Mouse (Mus musculus) kidney, adult 18-20 months (tissue): ENCODE data around the gene Dlx5.

Experiments
- DNase-seq: peaks from one replicate; pipeline ENCODE4 v3.0.0; 2021

Dlx5 gene

DNA sequence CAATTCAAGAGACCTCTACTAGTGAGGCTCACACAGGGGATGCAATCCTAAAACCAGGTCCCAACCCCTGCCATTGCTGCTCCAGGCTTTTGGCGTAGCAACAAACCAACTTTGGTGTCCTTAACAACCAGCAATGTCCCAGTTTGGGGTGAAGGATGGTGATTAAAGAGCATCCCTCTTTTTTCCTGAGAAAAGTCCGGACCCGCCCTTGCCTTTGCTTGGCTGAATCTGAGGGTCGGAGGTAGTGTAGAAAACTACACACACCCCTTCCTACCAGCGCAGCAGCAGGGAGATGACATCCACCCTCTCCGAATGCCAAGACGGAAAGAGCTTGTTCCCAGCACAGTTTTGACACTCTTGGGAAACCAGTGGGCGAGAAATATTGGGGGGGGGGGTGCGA, 6.2 kb downstream of the Dlx5 start:
- no peak for DNase-seq

DNA sequence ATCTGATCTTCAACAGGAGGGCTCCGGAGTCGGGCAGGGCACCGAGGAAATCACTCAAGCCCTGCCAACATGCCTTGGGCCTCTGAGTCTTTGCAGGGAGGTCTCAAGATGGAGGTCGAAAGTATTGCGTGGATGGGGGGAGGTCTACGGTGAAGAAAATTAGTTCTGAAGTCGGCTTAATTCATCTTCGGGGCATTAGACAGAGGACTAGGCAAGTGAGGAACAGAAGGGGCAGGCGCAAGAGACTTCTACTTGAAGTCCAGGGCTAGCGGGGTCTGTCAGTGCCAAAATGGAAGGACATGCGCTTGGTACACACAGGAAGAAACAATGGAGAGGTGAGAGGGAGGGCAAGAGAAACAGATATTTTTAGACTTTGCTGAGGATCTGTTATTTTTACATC, 6.7 kb downstream of the Dlx5 start:
- DNase-seq: no peak

DNA sequence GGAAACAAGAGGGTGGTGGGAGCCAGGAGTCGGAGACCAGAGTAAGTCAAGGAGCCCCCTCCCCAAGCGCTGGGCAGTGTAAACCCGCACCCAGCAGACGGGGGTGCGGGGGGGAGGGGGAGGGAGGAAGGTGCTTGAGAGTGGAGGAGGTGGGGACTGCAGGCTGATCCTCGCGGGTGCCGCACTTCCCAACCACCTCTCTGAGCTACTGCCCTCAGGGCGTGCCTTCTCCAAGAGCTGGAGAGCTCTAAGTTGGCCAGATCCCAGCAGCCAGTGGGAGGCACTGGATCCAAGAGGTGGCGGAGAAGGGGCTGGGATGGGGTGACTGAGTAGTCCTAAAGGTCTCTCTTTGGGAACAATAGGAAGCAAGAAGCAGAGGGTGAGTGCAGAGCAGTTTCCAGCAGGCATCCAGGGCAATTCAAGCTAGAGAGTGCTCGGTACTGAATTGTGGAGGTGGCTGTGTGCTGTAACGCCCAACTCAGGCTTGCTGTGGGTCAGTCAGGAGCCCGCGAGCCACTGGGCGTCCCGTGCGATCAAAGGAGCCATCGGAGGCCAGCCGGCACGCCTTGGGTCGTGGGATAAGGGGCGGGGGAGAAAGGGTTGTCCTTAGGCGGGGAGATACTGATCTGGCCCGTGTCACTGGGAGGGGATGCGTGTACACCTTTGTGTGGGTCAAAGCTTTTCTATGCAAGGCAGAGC, 7.7 kb downstream of the Dlx5 start:
- DNase-seq: no peak

DNA sequence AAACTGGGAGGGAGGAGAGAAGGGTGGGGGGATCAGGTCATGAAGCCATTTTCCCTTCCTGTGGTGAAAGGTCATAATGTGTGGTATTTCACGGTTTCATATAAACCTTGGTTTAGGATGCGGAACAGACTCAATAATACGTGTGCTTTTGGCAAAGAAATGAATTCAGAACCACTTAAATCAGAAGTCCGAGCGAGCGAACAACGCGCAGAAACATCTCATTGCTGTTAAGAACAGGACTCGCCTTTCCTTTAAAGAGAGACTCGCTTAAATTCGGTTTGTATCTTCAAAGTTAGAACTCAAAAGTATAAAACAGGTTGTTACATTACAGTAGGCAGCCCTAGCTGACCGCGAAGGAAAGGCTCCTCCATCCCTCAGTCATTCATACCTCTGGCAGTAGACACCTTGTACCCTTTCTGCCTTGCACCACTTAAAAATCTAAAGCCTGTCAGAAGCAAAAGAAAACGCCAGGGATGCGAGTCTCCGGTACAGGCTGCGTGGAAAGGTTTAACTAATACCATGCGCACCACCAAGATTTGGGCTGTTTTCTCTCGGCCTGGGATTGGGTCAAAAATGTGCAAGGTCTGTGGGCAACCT, 8.3 kb downstream of the Dlx5 start:
- no peak for DNase-seq

DNA sequence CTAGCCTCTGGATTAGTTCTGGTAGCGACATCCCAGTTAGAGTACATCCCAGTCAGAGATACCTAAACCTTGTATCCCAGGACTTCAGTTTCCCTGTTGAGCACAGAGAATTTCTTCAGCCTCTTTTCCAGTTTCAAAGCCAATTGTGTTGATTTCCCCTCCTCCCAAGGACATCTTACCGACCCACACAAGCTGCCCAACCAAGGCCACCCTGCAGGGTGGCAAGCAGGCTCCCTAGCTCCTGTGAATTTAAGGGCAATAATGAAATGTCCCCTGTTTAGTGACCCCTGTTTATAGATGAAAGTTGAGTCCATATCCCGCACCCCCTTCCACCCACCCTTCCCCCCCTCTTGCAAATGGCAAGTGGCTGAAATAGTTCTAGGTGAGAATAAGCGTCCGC, 9.0 kb downstream of the Dlx5 start:
- DNase-seq: no peak

DNA sequence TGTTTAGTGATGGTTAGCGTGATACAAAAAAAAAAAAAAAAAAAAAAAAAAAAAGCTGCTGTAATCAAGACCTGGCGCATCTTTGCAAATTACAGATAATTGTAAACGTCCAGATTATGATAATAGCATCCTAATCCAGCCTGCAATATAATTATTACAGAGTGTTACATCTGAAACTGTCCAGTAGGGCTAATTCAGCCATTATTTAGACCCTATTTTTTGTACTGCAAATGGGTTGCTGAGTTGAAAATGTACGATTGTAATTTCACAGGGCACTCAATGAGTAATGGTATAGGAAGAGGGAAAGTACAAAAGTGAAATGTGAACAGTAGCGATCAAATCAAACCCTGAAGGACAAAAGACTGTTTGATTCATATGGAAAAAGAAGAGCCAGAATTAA, 10.2 kb downstream of the Dlx5 start:
- DNase-seq: no peak

DNA sequence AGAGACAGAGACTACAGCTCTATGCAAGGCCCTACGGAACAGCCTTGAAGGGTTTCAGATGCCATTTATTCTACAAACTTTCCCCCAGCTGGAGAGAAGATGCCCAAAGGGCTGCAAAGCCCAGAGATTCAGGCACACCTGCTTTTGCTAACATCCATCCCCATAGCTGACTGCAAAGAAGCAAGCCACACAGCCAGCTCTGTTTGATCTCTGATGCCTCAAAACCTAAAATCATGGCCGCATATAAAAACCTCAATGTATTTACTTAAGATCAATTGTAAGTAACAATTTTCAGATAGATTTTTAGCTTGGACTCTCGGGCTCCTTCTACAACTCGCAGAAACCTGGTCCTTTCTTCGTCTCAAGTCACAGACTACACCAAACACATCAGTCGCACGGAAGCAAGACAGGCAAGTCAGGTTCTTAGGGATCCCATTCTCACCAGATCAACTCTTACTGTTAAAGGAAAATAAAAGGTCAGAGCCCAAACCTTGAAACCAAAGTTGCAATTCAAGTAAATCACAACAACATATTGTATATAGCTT, 10.9 kb downstream of the Dlx5 start:
- no peak for DNase-seq

DNA sequence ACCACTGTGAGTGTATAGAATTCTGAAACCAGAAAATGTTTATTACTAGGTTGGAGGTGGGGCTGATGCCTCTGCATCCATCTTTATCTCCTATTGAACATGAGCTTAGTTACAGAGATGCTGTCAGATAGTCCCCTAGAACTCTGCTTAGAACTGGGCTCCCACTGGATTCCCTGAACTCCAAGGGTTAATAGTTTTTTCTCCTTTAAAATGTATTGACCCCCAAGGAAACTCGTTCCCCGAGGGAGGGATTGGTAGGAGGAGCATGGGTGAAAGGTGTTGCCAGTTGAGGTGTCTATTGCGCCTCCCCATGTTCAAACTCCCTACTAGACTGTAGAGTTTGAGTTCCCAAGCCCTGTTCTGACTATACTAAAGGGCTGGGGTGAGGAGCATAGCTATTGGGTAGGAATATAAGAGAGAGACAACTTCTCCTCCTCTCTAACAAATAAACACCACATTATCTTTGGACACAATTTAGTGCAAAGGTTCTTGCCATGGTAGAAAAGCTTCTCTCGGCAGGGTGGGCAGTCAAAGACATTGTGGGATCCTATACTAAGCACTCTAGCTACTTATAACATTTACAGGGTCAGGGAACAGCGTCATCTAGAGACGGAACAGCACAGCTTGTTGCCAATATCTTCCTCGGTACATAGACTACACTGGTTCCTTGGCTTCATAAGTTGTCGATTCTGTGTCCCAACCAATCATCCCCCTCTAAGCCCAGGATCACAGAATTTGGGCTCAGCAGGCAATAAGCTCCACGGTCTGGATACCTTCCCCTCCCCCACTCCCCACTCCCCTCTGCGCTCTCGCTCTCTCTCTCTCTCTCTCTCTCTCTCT, 11.7 kb downstream of the Dlx5 start:
- DNase-seq: no peak

DNA sequence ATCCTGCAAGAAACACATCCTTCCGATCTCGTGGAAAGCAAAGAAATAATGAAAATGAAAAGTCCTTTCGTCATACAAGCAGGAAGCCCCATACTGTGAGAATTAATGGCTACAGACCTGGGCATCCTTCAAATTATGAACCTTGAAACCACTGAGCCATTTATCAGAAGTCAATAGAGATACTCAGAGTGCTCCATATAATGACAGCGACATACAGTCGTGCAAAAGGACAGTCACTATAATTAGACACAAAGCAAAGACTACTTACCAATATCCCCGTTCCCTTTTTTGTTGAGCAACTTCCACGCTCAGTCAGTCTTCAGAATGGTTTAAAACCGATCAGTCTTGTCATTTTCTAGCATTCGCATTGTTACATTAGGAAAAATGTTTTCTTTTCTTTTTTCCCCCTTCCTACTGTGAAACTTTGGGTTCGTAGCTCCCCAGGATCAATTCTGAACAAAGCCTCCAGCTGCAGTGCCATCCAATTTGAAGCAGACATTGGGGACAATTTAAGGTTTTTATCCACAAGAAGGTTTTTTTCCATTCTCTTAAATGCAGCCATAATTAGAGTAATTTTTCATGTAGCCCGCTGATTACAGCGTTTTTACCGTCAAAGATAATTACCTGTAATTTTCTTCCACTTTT, 12.7 kb downstream of the Dlx5 start:
- no peak for DNase-seq

DNA sequence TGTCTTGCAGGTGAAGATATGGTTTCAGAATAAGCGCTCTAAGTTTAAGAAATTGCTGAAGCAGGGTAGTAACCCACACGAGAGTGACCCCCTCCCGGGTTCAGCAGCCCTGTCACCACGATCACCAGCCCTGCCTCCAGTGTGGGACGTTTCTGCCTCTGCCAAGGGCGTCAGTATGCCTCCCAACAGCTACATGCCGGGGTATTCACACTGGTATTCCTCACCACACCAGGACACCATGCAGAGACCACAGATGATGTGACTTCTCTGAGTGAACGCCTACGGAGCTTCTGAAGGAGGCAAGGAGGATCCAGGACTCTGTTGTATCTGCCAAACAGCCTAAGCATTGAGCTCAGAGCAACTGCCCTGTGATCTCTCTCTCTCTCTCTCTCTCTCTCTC, 14.9 kb downstream of the Dlx5 start:
- no peak for DNase-seq

DNA sequence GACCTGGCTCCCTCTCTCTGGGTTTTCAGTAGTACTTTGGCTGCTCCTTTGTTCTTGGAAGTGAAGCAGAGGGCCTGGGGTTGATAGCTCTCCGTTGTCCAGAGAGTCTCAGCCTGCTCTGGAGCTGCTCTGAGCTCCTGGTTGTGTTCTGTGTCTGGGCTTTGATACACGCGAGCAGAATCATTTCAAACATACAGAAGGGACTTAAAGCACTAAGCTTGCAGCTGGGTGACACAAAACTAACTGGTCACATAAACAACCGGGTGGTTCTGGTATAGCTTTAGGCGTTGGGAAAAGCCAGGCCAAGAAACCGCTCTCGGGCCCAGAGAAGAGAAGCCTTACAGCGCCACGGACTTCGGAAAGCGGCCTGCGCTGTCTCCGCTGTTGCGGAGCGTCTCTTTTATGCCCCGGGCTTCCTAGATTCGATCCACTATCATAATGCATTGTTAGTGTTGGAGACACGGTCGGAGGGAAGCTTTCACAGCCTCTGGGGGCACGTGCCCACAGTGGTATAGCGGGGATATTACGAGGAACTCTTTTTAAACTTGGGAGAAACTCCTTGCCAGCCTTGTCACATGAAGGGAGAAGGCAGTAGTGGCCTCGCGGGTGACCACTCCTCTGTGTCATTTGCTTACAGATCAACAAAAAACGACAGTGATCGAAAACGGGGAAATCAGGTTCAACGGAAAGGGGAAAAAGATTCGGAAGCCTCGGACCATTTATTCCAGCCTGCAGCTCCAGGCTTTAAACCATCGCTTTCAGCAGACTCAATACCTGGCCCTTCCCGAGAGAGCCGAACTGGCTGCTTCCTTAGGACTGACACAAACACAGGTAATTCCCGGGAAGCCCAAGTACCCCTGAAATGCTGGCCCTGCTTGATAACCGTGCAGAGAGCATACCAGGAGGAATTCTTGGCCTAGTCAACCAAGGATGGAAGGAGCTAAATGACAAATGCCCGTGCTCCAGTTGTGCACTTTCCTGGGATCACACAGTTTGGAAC, 17.1 kb downstream of the Dlx5 start:
- DNase-seq: no peak

DNA sequence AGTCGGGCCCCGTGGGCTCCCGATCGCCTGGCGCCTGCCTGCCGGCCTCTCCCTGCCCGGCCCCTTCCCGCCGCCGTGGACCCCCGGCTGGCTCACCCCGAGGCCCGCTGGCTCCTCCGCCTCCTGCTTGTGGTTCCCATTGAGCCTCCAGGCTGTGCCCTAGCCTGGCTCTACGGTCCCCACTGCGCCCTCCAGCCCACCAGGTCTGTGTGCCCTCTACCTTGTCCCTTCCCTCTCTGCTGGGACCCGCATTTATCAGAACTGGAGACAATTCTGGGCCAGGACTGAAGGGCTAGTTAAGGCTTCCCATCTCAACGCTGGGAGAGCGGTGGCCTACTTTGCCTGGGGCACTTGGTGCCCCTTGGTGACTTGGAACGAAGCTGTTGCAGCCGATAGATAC, 17.9 kb downstream of the Dlx5 start:
- DNase-seq: no peak

DNA sequence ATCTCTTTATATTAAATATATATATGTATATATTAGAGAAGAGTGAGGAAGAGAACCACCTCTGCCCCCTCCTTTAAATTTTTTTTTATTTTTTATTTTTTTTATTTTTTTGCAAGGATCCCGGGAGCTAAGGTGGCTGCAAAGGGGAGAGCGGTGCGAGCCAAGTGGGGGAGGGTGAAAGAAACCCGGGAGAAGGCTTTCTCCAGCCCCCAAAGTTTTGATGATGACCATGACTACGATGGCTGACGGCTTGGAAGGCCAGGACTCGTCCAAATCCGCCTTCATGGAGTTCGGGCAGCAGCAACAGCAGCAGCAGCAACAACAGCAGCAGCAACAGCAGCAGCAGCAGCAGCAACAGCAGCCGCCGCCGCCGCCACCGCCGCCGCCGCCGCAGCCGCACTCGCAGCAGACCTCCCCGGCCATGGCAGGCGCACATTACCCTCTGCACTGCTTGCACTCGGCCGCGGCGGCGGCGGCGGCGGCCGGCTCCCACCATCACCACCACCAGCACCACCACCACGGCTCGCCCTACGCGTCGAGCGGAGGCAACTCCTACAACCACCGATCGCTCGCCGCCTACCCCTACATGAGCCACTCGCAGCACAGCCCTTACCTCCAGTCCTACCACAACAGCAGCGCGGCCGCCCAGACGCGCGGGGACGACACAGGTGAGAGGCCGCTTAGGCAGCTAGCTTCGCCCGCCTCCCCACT, 18.6 kb downstream of the Dlx5 start, which contains the start of gene Dlx6:
Gene Dlx6 (plus strand): TSS at position 175 of the 711 bp plus-strand sequence.
- no peak for DNase-seq

DNA sequence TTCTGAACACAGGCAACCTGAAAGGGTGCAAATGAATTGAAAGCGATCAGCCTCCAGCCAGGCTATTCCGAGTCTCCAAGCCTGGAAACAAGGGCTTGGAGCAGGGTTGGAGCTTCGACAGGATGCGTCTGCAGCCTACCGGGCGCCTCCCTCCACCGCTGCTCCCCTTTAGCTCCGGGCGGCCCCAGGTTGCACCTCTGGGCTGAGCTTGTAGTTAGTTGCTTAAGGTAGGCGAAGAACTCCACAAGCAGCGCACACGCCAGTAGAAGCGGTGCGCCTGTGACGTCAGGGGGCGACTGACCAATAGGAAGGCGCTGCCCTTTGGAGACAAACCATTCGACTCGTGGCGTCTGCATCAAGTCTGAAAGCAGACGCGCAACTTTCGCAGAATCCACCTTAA, 19.3 kb downstream of the Dlx5 start:
- DNase-seq: no peak

DNA sequence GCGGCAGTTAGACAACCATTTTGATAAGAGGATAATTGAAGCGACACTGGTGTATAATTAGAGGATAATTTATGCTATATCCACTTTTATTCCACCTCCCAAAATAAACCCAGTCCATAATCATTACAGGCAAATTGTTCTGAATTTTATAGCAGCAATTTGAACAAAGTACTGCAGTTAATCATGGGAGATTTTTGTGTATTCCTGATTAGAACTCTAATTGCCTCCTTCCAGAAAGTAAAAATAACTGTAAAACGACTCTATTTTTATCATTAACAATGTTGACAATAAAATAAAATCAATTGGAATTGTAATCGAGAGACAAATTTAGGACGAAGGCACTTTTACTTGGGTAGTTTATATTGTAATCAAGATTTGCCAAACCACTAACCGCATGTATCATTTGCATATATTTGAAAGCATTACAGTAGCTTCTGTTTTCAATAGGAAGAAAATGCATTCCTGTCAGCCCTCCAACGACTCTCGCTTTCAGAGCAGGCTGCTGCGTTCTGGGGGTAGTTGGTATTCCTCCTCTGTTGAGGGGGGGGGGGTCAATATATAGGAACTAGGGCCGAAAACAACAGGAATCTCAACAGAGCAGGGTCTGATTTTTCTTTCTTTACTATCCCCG, 20.0 kb downstream of the Dlx5 start:
- no peak for DNase-seq

DNA sequence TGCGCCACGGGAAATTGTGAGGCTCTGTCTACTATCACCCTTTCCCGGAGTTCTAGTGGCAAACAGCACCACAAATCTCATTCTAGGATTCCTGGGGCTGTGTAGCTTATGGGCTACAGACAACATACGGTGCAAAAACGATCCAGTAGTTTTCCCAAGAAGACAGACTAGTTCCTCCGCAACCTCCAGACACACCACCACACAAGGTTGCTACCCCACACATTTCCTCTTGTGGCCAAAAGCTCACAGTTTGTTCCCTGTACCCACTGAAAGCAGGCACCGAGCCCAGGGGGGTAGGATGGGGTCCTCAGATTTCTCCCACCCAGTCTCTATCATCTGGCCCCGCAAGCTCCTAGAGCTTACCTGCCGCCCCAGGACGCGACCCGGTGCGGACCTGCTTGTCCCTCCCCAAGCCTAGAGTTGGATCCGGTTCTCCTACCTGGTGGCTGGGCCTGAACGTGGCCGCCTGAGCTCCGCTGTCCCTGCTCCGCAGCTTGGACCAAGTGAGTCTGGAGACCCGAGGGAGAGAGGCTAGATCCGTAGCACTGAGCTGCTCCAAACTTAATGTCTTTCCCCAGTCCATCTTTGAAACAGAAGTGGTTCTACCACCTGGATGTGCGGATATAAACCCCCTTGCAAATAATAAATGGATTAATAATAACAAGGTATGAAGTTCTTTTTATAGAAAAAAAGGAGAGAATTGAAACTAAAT, 20.6 kb downstream of the Dlx5 start:
- DNase-seq: no peak

DNA sequence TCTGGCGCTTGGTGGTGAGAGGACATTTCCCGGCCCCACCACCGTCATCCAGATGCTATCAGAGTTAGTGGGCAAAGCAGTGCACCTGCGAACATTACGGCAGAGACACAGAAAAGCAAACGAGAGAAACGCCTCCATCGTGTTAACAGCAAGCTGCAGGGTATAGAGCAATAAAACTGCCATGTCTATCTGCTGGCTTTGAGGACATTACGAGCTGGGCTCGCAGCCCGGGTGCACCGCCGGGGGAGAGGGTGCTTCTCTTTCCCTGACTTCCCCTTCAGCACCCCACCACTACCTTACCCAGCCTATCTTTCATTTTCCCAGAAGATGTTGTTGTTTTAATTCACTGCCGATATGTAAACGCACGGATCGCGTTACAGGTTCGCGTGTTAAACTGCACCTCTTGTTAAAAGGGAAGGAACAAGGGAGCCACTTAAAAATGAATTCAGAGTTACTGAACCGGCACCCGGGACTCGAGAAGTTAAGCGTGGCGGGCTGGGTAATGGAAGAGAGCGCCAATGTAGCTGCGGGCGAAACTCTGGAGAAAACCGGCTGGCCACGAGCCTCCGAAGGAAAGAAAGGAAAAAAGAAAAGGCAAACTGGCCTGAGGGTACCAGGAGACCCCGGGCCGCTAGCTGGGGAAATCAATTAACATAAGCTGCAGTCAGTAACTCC, 21.3 kb downstream of the Dlx5 start:
- no peak for DNase-seq

DNA sequence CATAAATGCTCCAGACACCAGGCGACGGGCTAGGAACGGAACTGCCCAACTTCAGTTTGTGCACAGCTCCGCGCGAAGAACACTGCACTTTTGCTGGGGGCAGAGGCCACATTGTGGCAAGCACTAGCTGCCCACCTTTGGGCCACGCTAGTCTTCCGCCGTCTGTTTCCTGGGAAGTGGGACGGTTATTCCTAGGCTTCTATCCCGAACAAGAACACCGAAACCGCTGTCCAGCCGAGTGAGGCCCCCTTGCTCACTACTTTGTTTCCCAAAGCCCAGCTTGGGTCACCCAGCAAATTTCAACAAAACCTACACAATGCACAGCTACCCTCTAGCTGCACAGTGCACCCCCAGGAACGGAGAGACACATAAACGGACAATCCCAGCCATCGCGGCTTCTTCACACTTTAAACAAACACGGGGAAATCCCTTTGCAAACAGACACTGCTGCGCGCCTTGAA, 21.9 kb downstream of the Dlx5 start:
- no peak for DNase-seq
